In the genomic region with DNA sequence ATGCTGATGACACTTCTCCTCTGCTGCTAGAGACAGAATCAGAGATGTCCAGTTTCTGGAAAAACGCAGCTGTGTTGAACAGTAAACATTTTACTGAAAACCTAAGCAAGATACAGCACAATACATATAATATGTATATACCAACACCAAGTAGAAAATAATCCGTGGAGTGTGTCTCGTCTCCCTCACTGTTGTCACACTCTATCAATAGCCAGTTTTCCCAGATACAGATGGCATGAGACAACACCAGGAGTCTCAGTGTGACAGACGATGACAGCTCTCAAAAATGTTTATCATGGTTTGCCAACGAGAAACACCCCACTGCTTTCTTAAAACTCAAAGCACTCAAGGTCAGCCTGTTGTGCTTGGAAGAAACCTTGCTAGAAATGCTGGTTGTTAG, we compare ENCODE assay signal across 28 mouse cellular contexts.
DNase-seq lines count a peak whose midpoint lies in the region; ATAC-seq and TF ChIP-seq lines count a peak whose summit lies in the region.
"Had no signal": no experiment of that assay in that cellular context is flagged by ENCODE, and none has a peak within 500 bp of the region (broad histone marks: within the 10 kb centered on the region; RNA-seq: fewer than 3 reads in every experiment).

No protein-coding gene starts in this region.

- peaks cover 21% of the 10 kb centered on the region for H3K4me1 ChIP-seq in heart, embryonic 13.5 days
- no peaks in the 10 kb centered on the region for H3K4me1 ChIP-seq in lung, embryonic 15.5 days
- no peaks in the 10 kb centered on the region for H3K4me1 ChIP-seq in kidney, embryonic 15.5 days
- H3K4me1 ChIP-seq: embryonic facial prominence, embryonic 10.5 days; embryonic facial prominence, embryonic 15.5 days; limb, embryonic 10.5 days; limb, embryonic 15.5 days; liver, embryonic 13.5 days; stomach, embryonic 15.5 days had no signal

- DNase-seq in gastrocnemius, adult 2 months, result no peak
- DNase-seq in gastrocnemius, postnatal 14 days, result no peak
- DNase-seq in heart, adult 9 months (ENCODE audit: low spot score in 2 of 2), result no peak
- DNase-seq in lung, postnatal 10 days, result no peak
- DNase-seq: adrenal gland, postnatal 25 days; cerebellum, adult 2 months; cerebellum, postnatal 25 days; gastrocnemius, postnatal 25 days; kidney, adult 9 months; kidney, postnatal 14 days; layer of hippocampus, adult 9-11 months; liver, embryonic 13.5 days; lung, adult 2 months; lung, postnatal 36 days; thymus, postnatal 14 days had no signal

- no peak for TF ChIP-seq CTCF in gastrocnemius, adult 2 months (IDR thresholded peaks at IDR 0.05)

- H3K9me3 ChIP-seq in heart, embryonic 13.5 days, result no peaks in the 10 kb centered on the region
- no peaks in the 10 kb centered on the region for H3K9me3 ChIP-seq in lung, embryonic 15.5 days
- no peaks in the 10 kb centered on the region for H3K9me3 ChIP-seq in kidney, embryonic 15.5 days (replicated peaks)
- H3K9me3 ChIP-seq: embryonic facial prominence, embryonic 10.5 days; embryonic facial prominence, embryonic 15.5 days; limb, embryonic 10.5 days; limb, embryonic 15.5 days; liver, embryonic 13.5 days; stomach, embryonic 15.5 days had no signal

- H3K4me2 ChIP-seq in heart, embryonic 13.5 days, result 0 out of 2 replicates have a peak overlapping the region, but pooled peaks have one; percentile 16
- H3K4me2 ChIP-seq in lung, embryonic 15.5 days, result no peak overlapping the region
- H3K4me2 ChIP-seq in kidney, embryonic 15.5 days, result no peak overlapping the region
- H3K4me2 ChIP-seq: embryonic facial prominence, embryonic 15.5 days; hindbrain, embryonic 14.5 days; limb, embryonic 15.5 days; liver, embryonic 13.5 days; midbrain, embryonic 11.5 days; stomach, embryonic 15.5 days had no signal

- 38% methylated on average over 5 of the region's 5 CpGs for WGBS in heart, embryonic 13.5 days
- 48% methylated on average over 5 of the region's 5 CpGs for WGBS in lung, embryonic 15.5 days
- WGBS in kidney, embryonic 15.5 days, result 82% methylated on average over 5 of the region's 5 CpGs

- peak overlapping the region; percentile 68 for H3K27ac ChIP-seq in gastrocnemius, adult 2 months
- peak overlapping the region; percentile 91 for H3K27ac ChIP-seq in heart, embryonic 13.5 days (replicated peaks)
- H3K27ac ChIP-seq in lung, embryonic 15.5 days, result peak overlapping the region; percentile 41; the same call in 1 of the 2 replicates
- H3K27ac ChIP-seq in kidney, embryonic 15.5 days, result no peak overlapping the region
- H3K27ac ChIP-seq: embryonic facial prominence, embryonic 10.5 days; embryonic facial prominence, embryonic 15.5 days; hindbrain, embryonic 14.5 days; limb, embryonic 10.5 days; limb, embryonic 15.5 days; liver, embryonic 13.5 days; stomach, embryonic 15.5 days had no signal

- no peak overlapping the region for H3K4me3 ChIP-seq in gastrocnemius, adult 2 months
- no peak overlapping the region for H3K4me3 ChIP-seq in heart, embryonic 13.5 days
- H3K4me3 ChIP-seq in lung, embryonic 15.5 days, result no peak overlapping the region
- no peak overlapping the region for H3K4me3 ChIP-seq in kidney, embryonic 15.5 days (replicated peaks)
- H3K4me3 ChIP-seq: embryonic facial prominence, embryonic 10.5 days; embryonic facial prominence, embryonic 15.5 days; limb, embryonic 10.5 days; limb, embryonic 15.5 days; liver, embryonic 13.5 days; stomach, embryonic 15.5 days had no signal

- H3K36me3 ChIP-seq in heart, embryonic 13.5 days, result no peaks in the 10 kb centered on the region
- H3K36me3 ChIP-seq in lung, embryonic 15.5 days, result no peaks in the 10 kb centered on the region
- H3K36me3 ChIP-seq in kidney, embryonic 15.5 days, result no peaks in the 10 kb centered on the region
- H3K36me3 ChIP-seq: embryonic facial prominence, embryonic 10.5 days; embryonic facial prominence, embryonic 15.5 days; limb, embryonic 10.5 days; limb, embryonic 15.5 days; liver, embryonic 13.5 days; stomach, embryonic 15.5 days had no signal

- no peak for ATAC-seq in heart, embryonic 13.5 days (ENCODE audit: extremely low read depth, insufficient number of reproducible peaks, low FRiP score, low TSS enrichment)
- ATAC-seq in lung, embryonic 15.5 days (ENCODE audit: borderline replicate concordance, extremely low read depth, low FRiP score, low TSS enrichment), result no peak; the same call in 1 of the 2 replicates
- no peak for ATAC-seq in kidney, embryonic 15.5 days (replicated peaks; ENCODE audit: low FRiP score)
- ATAC-seq: CD4-positive, CD25-positive, alpha-beta regulatory T cell, adult 4 months; intestine, postnatal 0 days; midbrain, embryonic 16.5 days had no signal

- no peak overlapping the region for H3K9ac ChIP-seq in heart, embryonic 13.5 days
- H3K9ac ChIP-seq in lung, embryonic 15.5 days, result no peak overlapping the region
- H3K9ac ChIP-seq in kidney, embryonic 15.5 days, result no peak overlapping the region
- H3K9ac ChIP-seq: embryonic facial prominence, embryonic 15.5 days; hindbrain, embryonic 14.5 days; limb, embryonic 15.5 days; liver, embryonic 13.5 days; stomach, embryonic 15.5 days had no signal

- intact Hi-C loops in gastrocnemius, adult 2 months (cut with DNase I), result no loop called here
- intact Hi-C loops in gastrocnemius, postnatal 14 days (cut with DNase I; ENCODE audit: low total_unique reads), result no loop called here

- no peaks in the 10 kb centered on the region for H3K27me3 ChIP-seq in heart, embryonic 13.5 days (replicated peaks)
- no peaks in the 10 kb centered on the region for H3K27me3 ChIP-seq in lung, embryonic 15.5 days
- no peaks in the 10 kb centered on the region for H3K27me3 ChIP-seq in kidney, embryonic 15.5 days
- H3K27me3 ChIP-seq: embryonic facial prominence, embryonic 15.5 days; limb, embryonic 15.5 days; liver, embryonic 13.5 days; stomach, embryonic 15.5 days had no signal
